Mouse (Mus musculus): Measurements from ENCODE around the gene Olfr1022. TPM values are rescaled to one million over a fixed set of nuclear protein-coding genes. Genes with fewer than 3 reads are reported as not detected.

The Olfr1022 gene
- total RNA-seq (2021) = not detected

GRCm38 (mm10) chr2:85868294-85868693 is at the start of gene Olfr1022:
TSS of gene Olfr1022 (plus strand) at chr2:85868594.
- no peak for DNase-seq

- no peak for DNase-seq
These were observed 23.0 kb upstream of the Olfr1022 start, which contains the start of gene Olfr1019 for GRCm38 (mm10) chr2:85845383-85845782. TSS of gene Olfr1019 (minus strand) at chr2:85845483.

- no peak for DNase-seq
These were observed 21.7 kb upstream of the Olfr1022 start, which contains the start of gene Olfr1020 for GRCm38 (mm10) chr2:85846730-85847129. TSS of gene Olfr1020 (plus strand) at chr2:85847030.

GRCm38 (mm10) chr2:85885340-85885739 is 16.9 kb downstream of the Olfr1022 start, which contains the start of gene Olfr1023:
TSS of gene Olfr1023 (plus strand) at chr2:85885640.
- no peak for DNase-seq

GRCm38 (mm10) chr2:85904952-85905351 is 36.6 kb downstream of the Olfr1022 start, which contains the start of gene Olfr1024:
TSS of gene Olfr1024 (minus strand) at chr2:85905052.
- no peak for DNase-seq

GRCm38 (mm10) chr2:85913197-85913596 is 44.8 kb downstream of the Olfr1022 start:
- no peak for DNase-seq

- DNase-seq = no peak
These were observed 46.5 kb downstream of the Olfr1022 start, which contains the start of gene Olfr1025-ps1 for GRCm38 (mm10) chr2:85914893-85915292. TSS of gene Olfr1025-ps1 (plus strand) at chr2:85915193.

Other genes starting within 250 kb of the Olfr1022 start
- gene Olfr1002, start 217.9 kb upstream of the Olfr1022 start, total RNA-seq (2021) = not detected
- gene Olfr154, start 204.1 kb upstream of the Olfr1022 start, total RNA-seq (2021) = not detected
- not detected for gene Olfr1006, start 189.8 kb upstream of the Olfr1022 start, total RNA-seq (2021)
- gene Olfr1008, start 179.2 kb upstream of the Olfr1022 start, total RNA-seq (2021) = not detected
- not detected for gene Olfr1009, start 153.2 kb upstream of the Olfr1022 start, total RNA-seq (2021)
- gene Olfr1012, start 105.8 kb upstream of the Olfr1022 start, total RNA-seq (2021) = not detected
- not detected for gene Olfr1013, start 101.5 kb upstream of the Olfr1022 start, total RNA-seq (2021)
- gene Olfr1014, start 95.9 kb upstream of the Olfr1022 start, total RNA-seq (2021) = not detected
- not detected for gene Olfr1015, start 86.6 kb upstream of the Olfr1022 start, total RNA-seq (2021)
- not detected for gene Olfr1016, start 66.0 kb upstream of the Olfr1022 start, total RNA-seq (2021)
- gene Olfr1018, start 50.1 kb upstream of the Olfr1022 start, total RNA-seq (2021) = not detected
- gene Olfr1019, start 23.1 kb upstream of the Olfr1022 start, total RNA-seq (2021) = not detected
- not detected for gene Olfr1020, start 21.6 kb upstream of the Olfr1022 start, total RNA-seq (2021)
- gene Olfr1023, start 17.0 kb downstream of the Olfr1022 start, total RNA-seq (2021) = not detected
- gene Olfr1024, start 36.5 kb downstream of the Olfr1022 start, total RNA-seq (2021) = not detected
- not detected for gene Olfr1025-ps1, start 46.6 kb downstream of the Olfr1022 start, total RNA-seq (2021)
- gene Olfr1026, start 53.0 kb downstream of the Olfr1022 start, total RNA-seq (2021) = not detected
- gene Olfr1028, start 81.8 kb downstream of the Olfr1022 start, total RNA-seq (2021) = not detected
- not detected for gene Olfr1029, start 105.3 kb downstream of the Olfr1022 start, total RNA-seq (2021)
- not detected for gene Olfr1030, start 110.7 kb downstream of the Olfr1022 start, total RNA-seq (2021)
- gene Olfr1031, start 121.7 kb downstream of the Olfr1022 start, total RNA-seq (2021) = not detected
- gene Olfr1032, start 136.9 kb downstream of the Olfr1022 start, total RNA-seq (2021) = not detected
- 1 to 10 TPM in 1 of 2 experiments, under 1 TPM in 1; 0.43 to 1.1 TPM for gene Olfr1033, start 152.0 kb downstream of the Olfr1022 start, total RNA-seq (2021)
- gene Olfr1034, start 177.3 kb downstream of the Olfr1022 start, total RNA-seq (2021) = under 1 TPM in 1 of 2 experiments, not detected in 1; 0.07 TPM
- gene Olfr1036, start 205.4 kb downstream of the Olfr1022 start, total RNA-seq (2021) = not detected
- not detected for gene Olfr1037, start 218.8 kb downstream of the Olfr1022 start, total RNA-seq (2021)

Data from heart, postnatal 4 days (tissue).